Mouse (Mus musculus): ENCODE results near the gene Gm136.
"Not testable (repeated sequence)": the region's sequence is repeated elsewhere in the genome, so short reads cannot be mapped to it uniquely, and the experiment has no call there.

Gm136 gene

GRCm38 (mm10) chr4:34756163-34756562, at the start of gene Gm136:
Gene Gm136, minus strand, starts transcription at chr4:34756263.
- DNase-seq (ENCODE audit: low read depth, low spot score) = no peak

- DNase-seq (ENCODE audit: low read depth, low spot score) = no peak
Observed at GRCm38 (mm10) chr4:34801166-34802034, 45.3 kb upstream of the Gm136 start.

- no peak for DNase-seq (ENCODE audit: low read depth, low spot score)
Observed at GRCm38 (mm10) chr4:34798005-34798404, 41.9 kb upstream of the Gm136 start.

- no peak for DNase-seq (ENCODE audit: low read depth, low spot score)
Observed at GRCm38 (mm10) chr4:34797294-34797983, 41.4 kb upstream of the Gm136 start.

GRCm38 (mm10) chr4:34796294-34796693, 40.2 kb upstream of the Gm136 start:
- DNase-seq (ENCODE audit: low read depth, low spot score) = no peak

GRCm38 (mm10) chr4:34786476-34786875, 30.4 kb upstream of the Gm136 start:
- DNase-seq (ENCODE audit: low read depth, low spot score) = no peak

- peak; percentile 52 for DNase-seq (ENCODE audit: low read depth, low spot score)
Observed at GRCm38 (mm10) chr4:34785646-34786045, 29.6 kb upstream of the Gm136 start.

GRCm38 (mm10) chr4:34784865-34785264, 28.8 kb upstream of the Gm136 start:
- no peak for DNase-seq (ENCODE audit: low read depth, low spot score)

GRCm38 (mm10) chr4:34782730-34783129, 26.7 kb upstream of the Gm136 start:
- peak; percentile 33 for DNase-seq (ENCODE audit: low read depth, low spot score)

- DNase-seq (ENCODE audit: low read depth, low spot score) = peak; percentile 91
Observed at GRCm38 (mm10) chr4:34777677-34778527, 21.8 kb upstream of the Gm136 start, which contains the start of gene Smim8. Gene Smim8, minus strand, starts transcription at chr4:34778423.

GRCm38 (mm10) chr4:34771652-34772371, 15.7 kb upstream of the Gm136 start:
- peak; percentile 69 for DNase-seq (ENCODE audit: low read depth, low spot score)

- DNase-seq (ENCODE audit: low read depth, low spot score) = no peak
Observed at GRCm38 (mm10) chr4:34749236-34749635, 6.8 kb downstream of the Gm136 start.

GRCm38 (mm10) chr4:34734461-34734860, 21.6 kb downstream of the Gm136 start:
- no peak for DNase-seq (ENCODE audit: low read depth, low spot score)

GRCm38 (mm10) chr4:34733415-34733814, 22.6 kb downstream of the Gm136 start:
- DNase-seq (ENCODE audit: low read depth, low spot score) = not testable (repeated sequence)

GRCm38 (mm10) chr4:34729851-34730341, 26.2 kb downstream of the Gm136 start, which contains the start of gene Cfap206:
Gene Cfap206, minus strand, starts transcription at chr4:34730206.
- DNase-seq (ENCODE audit: low read depth, low spot score) = peak; percentile 68

- DNase-seq (ENCODE audit: low read depth, low spot score) = not testable (repeated sequence)
Observed at GRCm38 (mm10) chr4:34725710-34726109, 30.4 kb downstream of the Gm136 start.

GRCm38 (mm10) chr4:34724306-34724705, 31.8 kb downstream of the Gm136 start:
- no peak for DNase-seq (ENCODE audit: low read depth, low spot score)

GRCm38 (mm10) chr4:34723186-34723585, 32.9 kb downstream of the Gm136 start:
- no peak for DNase-seq (ENCODE audit: low read depth, low spot score)

- no peak for DNase-seq (ENCODE audit: low read depth, low spot score)
Observed at GRCm38 (mm10) chr4:34720127-34720895, 35.8 kb downstream of the Gm136 start.

- DNase-seq (ENCODE audit: low read depth, low spot score) = no peak
Observed at GRCm38 (mm10) chr4:34719421-34719820, 36.6 kb downstream of the Gm136 start.
